Mouse (Mus musculus) left cerebral cortex, postnatal 14 days (tissue): ENCODE results near the gene Nhs. TPM values are rescaled to one million over a fixed set of nuclear protein-coding genes. Genes with fewer than 3 reads are reported as not detected.

Source experiments
- DNase-seq, 2 experiments: peaks; one replicate each; pipeline ENCODE4 v3.0.0; 2021 to 2022; ENCODE audit warnings: low spot score in 2 of 2, mixed read lengths in 1 of 2
- intact Hi-C: fragments of 180-260 bp; cut with DNase I; formaldehyde crosslinking; loops from one replicate; pipeline ENCODE4 v1.15.1; 2025
- total RNA-seq, 2 experiments: library from RNA; stranded (reverse); gene quantifications; 2 replicates each; pipeline ENCODE4 v1.2.3; 2021

Gene Nhs
- total RNA-seq, 2 experiments from 2014 or later = 4.4 to 5.0 TPM

- no peak for DNase-seq
- intact Hi-C loops = no loop called here
Observed at GRCm38 (mm10) chrX:161855630-161856029, 303.9 kb downstream of the Nhs start.

GRCm38 (mm10) chrX:161853626-161854312 lies 305.8 kb downstream of the Nhs start:
- intact Hi-C loops = no loop called here
- no peak for DNase-seq

GRCm38 (mm10) chrX:161826186-161826585 lies 333.3 kb downstream of the Nhs start:
- intact Hi-C loops = loop anchor here (10.0 kb wide), 1 partner anchor 431 kb away; no protein-coding TSS in a partner anchor
- DNase-seq = peak; percentile 41 to 49

- DNase-seq = peak; percentile 20 to 29
- intact Hi-C loops = loop anchor here (1.0 kb wide), 1 partner anchor 391 kb away; no protein-coding TSS in a partner anchor
Observed at GRCm38 (mm10) chrX:161790182-161790581, 369.3 kb downstream of the Nhs start.
